Mouse (Mus musculus) forebrain, postnatal 0 days (tissue): ENCODE data around the gene 4930519G04Rik. TPM values are rescaled to one million over a fixed set of nuclear protein-coding genes. Genes with fewer than 3 reads are reported as not detected.
A peak's percentile ranks its signal among the peaks of the same experiment; 100 is the strongest.
"Not testable (repeated sequence)": the region's sequence is repeated elsewhere in the genome, so short reads cannot be mapped to it uniquely, and the experiment has no call there.

Source experiments
- ATAC-seq: fragments of 200-750 bp; cut with Nextera tagmentation; 2 replicates; pipeline ENCODE4 v1.8.0; 2017; ENCODE audit warnings: mild to moderate bottlenecking, moderate library complexity
- DNase-seq: peaks from one replicate; pipeline ENCODE4 v3.0.0-alpha.2; 2015
- H3K27ac ChIP-seq: fragments of 300-500 bp; sonication (generic); 2 replicates; pipeline ENCODE4 v1.5.1; 2014; ENCODE audit warnings: low read depth, mild to moderate bottlenecking, antibody characterized with exemption, low read length, moderate library complexity, mixed read lengths
- H3K27me3 ChIP-seq: fragments of 300-500 bp; sonication (generic); 2 replicates; pipeline ENCODE4 v1.6.1; 2014; ENCODE audit warnings: mild to moderate bottlenecking, low read length, mixed read lengths; ENCODE audit not compliant: insufficient read depth
- H3K36me3 ChIP-seq: fragments of 300-500 bp; sonication (generic); 2 replicates; pipeline ENCODE4 v1.6.1; 2014; ENCODE audit warnings: mild to moderate bottlenecking, moderate library complexity; ENCODE audit not compliant: insufficient read depth
- H3K4me1 ChIP-seq: fragments of 300-500 bp; sonication (generic); 2 replicates; pipeline ENCODE4 v1.6.1; 2014; ENCODE audit warnings: antibody characterized with exemption; ENCODE audit not compliant: insufficient read depth
- H3K4me2 ChIP-seq: fragments of 300-500 bp; sonication (generic); 2 replicates; pipeline ENCODE4 v1.6.1; 2014; ENCODE audit warnings: low read depth, mild to moderate bottlenecking, moderate library complexity
- H3K4me3 ChIP-seq: fragments of 300-500 bp; sonication (generic); 2 replicates; pipeline ENCODE4 v1.5.1; 2014; ENCODE audit warnings: low read depth, low read length, mixed read lengths
- H3K9ac ChIP-seq: fragments of 300-500 bp; sonication (generic); 2 replicates; pipeline ENCODE4 v1.6.1; 2014; ENCODE audit warnings: mild to moderate bottlenecking
- H3K9me3 ChIP-seq: fragments of 300-500 bp; sonication (generic); 2 replicates; pipeline ENCODE4 v1.6.1; 2016; ENCODE audit warnings: low read length
- CTCF ChIP-seq: sonication (generic); IDR thresholded peaks from 2 replicates; pipeline ENCODE4 v1.5.1; 2016; ENCODE audit warnings: antibody characterized with exemption, control low read depth, low read depth
- WGBS: fragments of 180-500 bp; shearing (Covaris S2); extraction: QIAGEN DNeasy Blood & Tissue Kit; methylation state at CpG from one replicate; pipeline ENCODE4 v1.1.7; 2014; 5-methylcytosine and 5-hydroxymethylcytosine counted together
- polyA plus RNA-seq: library from polyadenylated mRNA; unstranded; fragments of >200 nt; fragmentation: Nextera tagmentation; extraction: Ambion mirVana; gene quantifications from 2 replicates; pipeline ENCODE4 v1.2.1, GENCODE M21; 2015
- total RNA-seq: library from RNA; depleted of rRNA; stranded (reverse); fragments of >200 nt; gene quantifications from 2 replicates; pipeline ENCODE4 v1.2.3, GENCODE M21; 2014

The 4930519G04Rik gene
- total and polyA plus RNA-seq, 2 experiments from 2014 or later, result not detected

- no peaks in the 10 kb centered on the region for H3K4me1 ChIP-seq
- no peak overlapping the region for H3K4me2 ChIP-seq
- no peak overlapping the region for H3K9ac ChIP-seq
- 82% methylated on average over 12 of the region's 12 CpGs for WGBS
- no peak overlapping the region for H3K27ac ChIP-seq
- DNase-seq (no peak), ATAC-seq (no peak)
- no peak for TF ChIP-seq CTCF
- H3K9me3 ChIP-seq, result peaks cover 9% of the 10 kb centered on the region
- no peaks in the 10 kb centered on the region for H3K36me3 ChIP-seq
- H3K4me3 ChIP-seq, result no peak overlapping the region
- no peaks in the 10 kb centered on the region for H3K27me3 ChIP-seq
These were observed 11.8 kb downstream of the 4930519G04Rik start for GRCm38 (mm10) chr5:114865279-114865678.

GRCm38 (mm10) chr5:114875858-114876257 is 22.4 kb downstream of the 4930519G04Rik start:
- Histone ChIP-seq H3K9ac (no peak overlapping the region), H3K36me3 (no peaks in the 10 kb centered on the region), H3K4me1 (no peaks in the 10 kb centered on the region), H3K4me3 (no peak overlapping the region), H3K27ac (no peak overlapping the region), H3K4me2 (no peak overlapping the region), H3K27me3 (no peaks in the 10 kb centered on the region), H3K9me3 (no peaks in the 10 kb centered on the region)
- WGBS, result 47% methylated on average over 6 of the region's 6 CpGs
- TF ChIP-seq CTCF, result 0 out of 2 replicates have a peak, but pooled peaks have one; percentile 14
- ATAC-seq (no peak), DNase-seq (no peak)

GRCm38 (mm10) chr5:114876331-114876730 is 22.9 kb downstream of the 4930519G04Rik start:
- Histone ChIP-seq H3K9me3 (no peaks in the 10 kb centered on the region), H3K9ac (no peak overlapping the region), H3K4me1 (no peaks in the 10 kb centered on the region), H3K4me3 (no peak overlapping the region), H3K4me2 (no peak overlapping the region), H3K36me3 (no peaks in the 10 kb centered on the region), H3K27me3 (no peaks in the 10 kb centered on the region), H3K27ac (no peak overlapping the region)
- TF ChIP-seq CTCF, result no peak
- 20% methylated on average over 6 of the region's 6 CpGs for WGBS
- no peak for DNase-seq
- ATAC-seq, result no peak

GRCm38 (mm10) chr5:114877487-114877886 is 24.0 kb downstream of the 4930519G04Rik start:
- no peaks in the 10 kb centered on the region for H3K36me3 ChIP-seq
- ATAC-seq (no peak), DNase-seq (no peak)
- TF ChIP-seq CTCF, result no peak
- no peaks in the 10 kb centered on the region for H3K9me3 ChIP-seq
- H3K4me1 ChIP-seq, result no peaks in the 10 kb centered on the region
- H3K27ac ChIP-seq, result no peak overlapping the region
- no peak overlapping the region for H3K4me2 ChIP-seq
- no peaks in the 10 kb centered on the region for H3K27me3 ChIP-seq
- no peak overlapping the region for H3K9ac ChIP-seq
- H3K4me3 ChIP-seq, result no peak overlapping the region
- 70% methylated on average over 7 of the region's 7 CpGs for WGBS

- no peak for DNase-seq
- no peak for ATAC-seq
- H3K4me3 ChIP-seq, result no peak overlapping the region
- no peaks in the 10 kb centered on the region for H3K27me3 ChIP-seq
- no peak overlapping the region for H3K9ac ChIP-seq
- no peaks in the 10 kb centered on the region for H3K4me1 ChIP-seq
- no peak for TF ChIP-seq CTCF
- no peak overlapping the region for H3K27ac ChIP-seq
- WGBS, result 72% methylated on average over 13 of the region's 13 CpGs
- no peaks in the 10 kb centered on the region for H3K9me3 ChIP-seq
- no peaks in the 10 kb centered on the region for H3K36me3 ChIP-seq
- no peak overlapping the region for H3K4me2 ChIP-seq
These were observed 25.9 kb downstream of the 4930519G04Rik start for GRCm38 (mm10) chr5:114879399-114879798.

- H3K9me3 ChIP-seq, H3K27me3 ChIP-seq, H3K36me3 ChIP-seq, H3K9ac ChIP-seq, DNase-seq, ATAC-seq, H3K4me3 ChIP-seq, H3K4me1 ChIP-seq, H3K27ac ChIP-seq, H3K4me2 ChIP-seq: not testable (repeated sequence)
- WGBS, result 93% methylated on average over 6 of the region's 7 CpGs
These were observed 28.9 kb downstream of the 4930519G04Rik start for GRCm38 (mm10) chr5:114882319-114882718.

- H3K9ac ChIP-seq, result no peak overlapping the region
- no peak overlapping the region for H3K27ac ChIP-seq
- no peak for TF ChIP-seq CTCF
- DNase-seq (no peak), ATAC-seq (no peak)
- H3K4me2 ChIP-seq, result no peak overlapping the region
- H3K36me3 ChIP-seq, result no peaks in the 10 kb centered on the region
- H3K27me3 ChIP-seq, result no peaks in the 10 kb centered on the region
- WGBS, result 93% methylated on average over 11 of the region's 11 CpGs
- H3K4me3 ChIP-seq, result no peak overlapping the region
- H3K4me1 ChIP-seq, result no peaks in the 10 kb centered on the region
- no peaks in the 10 kb centered on the region for H3K9me3 ChIP-seq
These were observed 29.6 kb downstream of the 4930519G04Rik start for GRCm38 (mm10) chr5:114883022-114883421.

- Histone ChIP-seq H3K4me2 (no peak overlapping the region), H3K9ac (no peak overlapping the region), H3K27ac (no peak overlapping the region), H3K36me3 (no peaks in the 10 kb centered on the region), H3K27me3 (no peaks in the 10 kb centered on the region), H3K4me1 (no peaks in the 10 kb centered on the region), H3K4me3 (no peak overlapping the region), H3K9me3 (no peaks in the 10 kb centered on the region)
- DNase-seq, result no peak
- no peak for ATAC-seq
- TF ChIP-seq CTCF, result no peak
- 70% methylated on average over 6 of the region's 6 CpGs for whole genome bisulfite sequencing
These were observed 33.3 kb downstream of the 4930519G04Rik start for GRCm38 (mm10) chr5:114886801-114887200.
